Mouse (Mus musculus) intestine, embryonic 14.5 days (tissue): ENCODE measurements at regions not wholly inside any gene's neighbourhood (a gene's known extent, or its start where the extent isn't known, plus 50 kb on each side); places are given as distances from the start of the nearest gene placed in this dataset.

Experiments used
- ATAC-seq: fragments of 200-750 bp; cut with Nextera tagmentation; replicated peaks from 2 replicates; pipeline ENCODE4 v1.8.0; 2017; ENCODE audit warnings: low read depth, moderate number of reproducible peaks, moderate TSS enrichment, moderate library complexity; ENCODE audit not compliant: low FRiP score, low TSS enrichment
- DNase-seq: peaks from one replicate; pipeline ENCODE4 v3.0.0-alpha.2; 2018; ENCODE audit warnings: low spot score
- H3K27ac ChIP-seq: fragments of 300-500 bp; sonication (generic); 2 replicates; pipeline ENCODE4 v1.5.1; 2014; ENCODE audit warnings: low read depth, mild to moderate bottlenecking, control low read depth
- H3K27me3 ChIP-seq: fragments of 300-500 bp; sonication (generic); replicated peaks from 2 replicates; pipeline ENCODE4 v1.6.1; 2014; ENCODE audit warnings: low read length, control low read depth; ENCODE audit not compliant: control insufficient read depth, insufficient read depth
- H3K36me3 ChIP-seq: fragments of 300-500 bp; sonication (generic); 2 replicates; pipeline ENCODE4 v1.6.1; 2014; ENCODE audit warnings: low read length, control low read depth; ENCODE audit not compliant: control insufficient read depth, insufficient read depth
- H3K4me1 ChIP-seq: fragments of 300-500 bp; sonication (generic); replicated peaks from 2 replicates; pipeline ENCODE4 v1.6.1; 2014; ENCODE audit warnings: low read length, control low read depth, mixed read lengths; ENCODE audit not compliant: control insufficient read depth, insufficient read depth
- H3K4me2 ChIP-seq: fragments of 300-500 bp; sonication (generic); 2 replicates; pipeline ENCODE4 v1.6.1; 2014; ENCODE audit warnings: low read length
- H3K4me3 ChIP-seq: fragments of 300-500 bp; sonication (generic); 2 replicates; pipeline ENCODE4 v1.5.1; 2014; ENCODE audit warnings: low read depth, low read length, control low read depth, mixed read lengths
- H3K9ac ChIP-seq: fragments of 300-500 bp; sonication (generic); 2 replicates; pipeline ENCODE4 v1.6.1; 2014; ENCODE audit warnings: mild to moderate bottlenecking, low read length
- H3K9me3 ChIP-seq: fragments of 300-500 bp; sonication (generic); 2 replicates; pipeline ENCODE4 v1.6.1; 2016; ENCODE audit warnings: low read length, control low read depth; ENCODE audit not compliant: control insufficient read depth
- WGBS: fragments of 180-500 bp; shearing (Covaris S2); extraction: QIAGEN DNeasy Blood & Tissue Kit; methylation state at CpG from one replicate; pipeline ENCODE4 v1.1.7; 2014; 5-methylcytosine and 5-hydroxymethylcytosine counted together

GRCm38 (mm10) chr15:62431150-62431678 is 1413.8 kb downstream of the Gsdmc2 start:
- Histone ChIP-seq H3K9me3 (no peaks in the 10 kb centered on the region), H3K4me3 (no peak overlapping the region), H3K4me2 (no peak overlapping the region), H3K27me3 (no peaks in the 10 kb centered on the region), H3K27ac (no peak overlapping the region), H3K4me1 (no peaks in the 10 kb centered on the region), H3K9ac (no peak overlapping the region), H3K36me3 (no peaks in the 10 kb centered on the region)
- DNase-seq (no peak), ATAC-seq (no peak)
- WGBS: 78% methylated on average over 1 of the region's 1 CpGs

GRCm38 (mm10) chr15:62422995-62423394 is 1422.0 kb downstream of the Gsdmc2 start:
- Histone ChIP-seq H3K9me3 (no peaks in the 10 kb centered on the region), H3K27me3 (no peaks in the 10 kb centered on the region), H3K4me3 (no peak overlapping the region), H3K27ac (no peak overlapping the region), H3K4me1 (no peaks in the 10 kb centered on the region), H3K36me3 (no peaks in the 10 kb centered on the region), H3K4me2 (no peak overlapping the region), H3K9ac (no peak overlapping the region)
- 81% methylated on average over 5 of the region's 5 CpGs for whole genome bisulfite sequencing
- no peak for DNase-seq
- ATAC-seq: no peak

DNA sequence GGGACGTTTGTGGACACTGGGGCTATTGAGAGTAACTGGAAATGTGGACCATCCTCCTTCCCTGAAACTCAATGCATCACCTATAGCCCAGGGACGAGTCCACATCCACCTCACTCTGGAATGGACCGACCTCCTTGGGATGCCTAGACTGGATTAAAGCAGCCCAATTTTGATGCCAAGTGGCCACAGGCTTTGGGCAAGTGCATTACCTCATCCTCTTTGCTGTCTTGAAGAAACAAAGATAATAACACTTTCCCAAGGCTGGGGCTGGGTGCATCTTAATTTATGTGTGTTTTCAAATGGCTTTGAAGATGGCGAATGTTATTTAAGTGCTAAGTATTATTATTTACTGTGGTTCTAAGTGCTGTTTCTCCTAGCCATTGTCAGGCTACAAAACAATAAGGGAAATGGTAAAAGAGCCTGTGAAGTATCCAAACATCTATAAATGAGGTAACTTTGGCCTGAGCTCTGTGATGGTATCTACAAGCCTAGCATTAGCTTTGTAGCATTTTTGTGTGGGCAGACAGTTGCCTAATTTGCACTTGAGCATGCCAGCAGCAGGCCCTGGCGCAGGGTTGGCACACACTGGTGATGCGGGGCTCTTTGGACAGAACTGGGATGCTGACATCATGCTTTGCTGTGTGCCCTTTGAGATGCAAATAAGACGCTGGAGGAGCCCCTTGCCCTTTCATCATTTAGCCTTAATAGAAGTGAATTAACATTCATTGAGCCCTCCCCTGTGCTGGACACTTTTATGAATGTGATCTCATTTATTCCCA is 1423.7 kb downstream of the Gsdmc2 start:
- H3K27ac ChIP-seq: no peak overlapping the region
- DNase-seq: no peak
- no peaks in the 10 kb centered on the region for H3K4me1 ChIP-seq
- no peak for ATAC-seq
- WGBS: 95% methylated on average over 7 of the region's 7 CpGs
- H3K9me3 ChIP-seq: no peaks in the 10 kb centered on the region
- H3K4me3 ChIP-seq: no peak overlapping the region
- no peak overlapping the region for H3K4me2 ChIP-seq
- no peaks in the 10 kb centered on the region for H3K27me3 ChIP-seq
- H3K9ac ChIP-seq: no peak overlapping the region
- H3K36me3 ChIP-seq: no peaks in the 10 kb centered on the region

DNA sequence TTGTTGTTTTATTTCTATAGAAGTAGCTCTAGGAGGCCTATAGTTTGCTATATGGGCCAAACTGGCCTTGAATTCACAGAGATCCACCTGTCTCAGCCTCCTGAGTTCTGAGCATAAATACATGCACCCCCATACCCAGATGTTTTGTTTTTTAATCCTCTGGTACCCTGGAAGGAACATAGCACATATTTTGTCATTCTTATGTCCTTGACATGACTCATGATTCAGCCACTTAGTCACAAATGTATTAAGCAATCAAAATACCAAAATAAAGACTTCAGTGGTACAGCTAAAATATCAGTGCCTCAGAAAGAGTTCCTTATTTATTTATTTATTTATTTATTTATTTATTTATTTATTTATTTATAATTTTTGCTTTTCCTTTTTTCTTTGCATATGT is 1428.3 kb downstream of the Gsdmc2 start:
- Histone ChIP-seq H3K4me1 (no peaks in the 10 kb centered on the region), H3K9me3 (no peaks in the 10 kb centered on the region), H3K27me3 (no peaks in the 10 kb centered on the region), H3K27ac (no peak overlapping the region), H3K4me2 (no peak overlapping the region), H3K9ac (no peak overlapping the region), H3K36me3 (no peaks in the 10 kb centered on the region), H3K4me3 (no peak overlapping the region)
- DNase-seq: no peak
- ATAC-seq: no peak

DNA sequence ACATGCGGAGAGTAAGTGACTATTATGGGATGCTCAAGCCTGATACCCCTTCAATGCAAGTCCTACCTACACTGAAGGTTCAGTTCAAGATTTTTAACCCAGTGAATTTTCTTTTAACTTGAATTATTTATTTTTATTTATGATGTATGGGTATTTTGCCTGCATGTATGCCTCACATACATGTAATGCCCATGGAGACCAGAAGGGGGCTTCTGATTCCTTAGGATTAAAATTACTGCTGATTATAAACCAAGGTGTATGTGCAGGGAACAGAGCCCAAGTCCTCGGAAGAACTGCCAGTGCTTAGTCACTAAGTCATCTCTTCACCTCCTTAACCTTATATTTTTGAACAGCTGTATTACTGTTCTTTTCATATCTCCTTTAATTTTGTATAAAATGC is 1431.3 kb downstream of the Gsdmc2 start:
- DNase-seq: no peak
- Histone ChIP-seq H3K9ac (no peak overlapping the region), H3K4me1 (no peaks in the 10 kb centered on the region), H3K9me3 (no peaks in the 10 kb centered on the region), H3K27ac (no peak overlapping the region), H3K4me3 (no peak overlapping the region), H3K4me2 (no peak overlapping the region), H3K36me3 (no peaks in the 10 kb centered on the region), H3K27me3 (no peaks in the 10 kb centered on the region)
- ATAC-seq: no peak
- 97% methylated on average over 2 of the region's 2 CpGs for WGBS

GRCm38 (mm10) chr15:62402142-62402541 is 1442.8 kb downstream of the Gsdmc2 start:
- 92% methylated on average over 5 of the region's 5 CpGs for WGBS
- Histone ChIP-seq H3K4me2 (no peak overlapping the region), H3K4me1 (0 out of 2 replicates have a peak, but pooled peaks cover 3% of the 10 kb centered on the region), H3K36me3 (no peaks in the 10 kb centered on the region), H3K4me3 (no peak overlapping the region), H3K9me3 (no peaks in the 10 kb centered on the region), H3K27me3 (no peaks in the 10 kb centered on the region), H3K9ac (no peak overlapping the region), H3K27ac (no peak overlapping the region)
- ATAC-seq (no peak), DNase-seq (no peak)

DNA sequence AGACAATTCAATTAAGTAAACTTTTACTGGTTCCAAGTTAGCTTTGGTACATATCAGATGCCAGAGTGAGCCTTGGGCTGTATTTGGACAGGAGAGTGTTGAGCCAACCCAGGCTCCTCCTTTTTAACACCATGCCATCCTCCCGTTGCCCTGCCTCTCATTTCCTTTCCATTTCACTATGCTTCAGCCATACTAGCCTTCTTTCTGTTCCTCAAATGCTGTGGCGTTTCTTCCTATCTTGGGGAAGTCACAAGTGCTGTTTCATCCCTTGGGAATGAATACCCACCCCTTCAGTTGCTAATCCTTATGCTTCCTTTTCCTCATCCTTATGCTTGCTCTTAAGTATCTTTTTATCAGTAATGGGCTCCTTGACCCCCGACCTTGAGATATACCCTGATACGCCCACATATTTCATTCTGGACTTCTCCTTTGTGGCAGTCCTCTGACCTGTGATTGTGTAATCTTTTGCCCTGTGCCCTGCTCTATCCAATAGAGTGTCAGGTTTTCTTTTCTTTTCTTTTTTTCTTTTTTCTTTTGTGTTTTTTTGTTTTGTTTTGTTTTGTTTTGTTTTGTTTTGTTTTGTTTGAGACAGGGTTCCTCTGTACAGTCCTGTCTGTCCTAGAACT is 1443.9 kb downstream of the Gsdmc2 start:
- no peak overlapping the region for H3K9ac ChIP-seq
- H3K9me3 ChIP-seq: no peaks in the 10 kb centered on the region
- no peaks in the 10 kb centered on the region for H3K27me3 ChIP-seq
- no peak for ATAC-seq
- no peak overlapping the region for H3K4me2 ChIP-seq
- H3K27ac ChIP-seq: no peak overlapping the region
- 74% methylated on average over 4 of the region's 4 CpGs for WGBS
- no peak for DNase-seq
- H3K36me3 ChIP-seq: no peaks in the 10 kb centered on the region
- H3K4me3 ChIP-seq: no peak overlapping the region
- H3K4me1 ChIP-seq: 0 out of 2 replicates have a peak, but pooled peaks cover 7% of the 10 kb centered on the region

GRCm38 (mm10) chr15:62399381-62399780 is 1445.6 kb downstream of the Gsdmc2 start:
- Histone ChIP-seq H3K9me3 (no peaks in the 10 kb centered on the region), H3K27me3 (no peaks in the 10 kb centered on the region), H3K4me3 (no peak overlapping the region), H3K27ac (no peak overlapping the region), H3K9ac (no peak overlapping the region), H3K4me1 (0 out of 2 replicates have a peak, but pooled peaks cover 7% of the 10 kb centered on the region), H3K36me3 (no peaks in the 10 kb centered on the region), H3K4me2 (no peak overlapping the region)
- DNase-seq (no peak), ATAC-seq (no peak)
- WGBS: 62% methylated on average over 1 of the region's 1 CpGs
